Mouse (Mus musculus) lung, postnatal 0 days (tissue): ENCODE data around the gene Ramp1. TPM values are rescaled to one million over a fixed set of nuclear protein-coding genes. Genes with fewer than 3 reads are reported as not detected.

Source experiments
- ATAC-seq: fragments of 200-750 bp; cut with Nextera tagmentation; 2 replicates; pipeline ENCODE4 v1.8.0; 2017; ENCODE audit warnings: moderate library complexity
- DNase-seq: peaks from one replicate; pipeline ENCODE4 v3.0.0-alpha.2; 2016; ENCODE audit warnings: low spot score
- H3K27ac ChIP-seq: fragments of 300-500 bp; sonication (generic); 2 replicates; pipeline ENCODE4 v1.5.1; 2014; ENCODE audit warnings: antibody characterized with exemption, mild to moderate bottlenecking, low read length, mixed read lengths
- H3K27me3 ChIP-seq: fragments of 300-500 bp; sonication (generic); replicated peaks from 2 replicates; pipeline ENCODE4 v1.6.1; 2014; ENCODE audit warnings: low read length, mixed read lengths; ENCODE audit not compliant: insufficient read depth
- H3K36me3 ChIP-seq: fragments of 300-500 bp; sonication (generic); 2 replicates; pipeline ENCODE4 v1.6.1; 2014; ENCODE audit warnings: low read length, mixed read lengths; ENCODE audit not compliant: insufficient read depth
- H3K4me1 ChIP-seq: fragments of 300-500 bp; sonication (generic); 2 replicates; pipeline ENCODE4 v1.6.1; 2014; ENCODE audit warnings: antibody characterized with exemption, low read depth, low read length, mixed read lengths; ENCODE audit not compliant: insufficient read depth
- H3K4me2 ChIP-seq: fragments of 300-500 bp; sonication (generic); replicated peaks from 2 replicates; pipeline ENCODE4 v1.6.1; 2014; ENCODE audit warnings: low read depth, mild to moderate bottlenecking, low read length, moderate library complexity, mixed read lengths
- H3K4me3 ChIP-seq: fragments of 300-500 bp; sonication (generic); 2 replicates; pipeline ENCODE4 v1.5.1; 2014; ENCODE audit warnings: low read depth, low read length
- H3K9ac ChIP-seq: fragments of 300-500 bp; sonication (generic); replicated peaks from 2 replicates; pipeline ENCODE4 v1.6.1; 2014; ENCODE audit warnings: low read depth, mild to moderate bottlenecking
- H3K9me3 ChIP-seq: fragments of 300-500 bp; sonication (generic); 2 replicates; pipeline ENCODE4 v1.6.1; 2016; ENCODE audit warnings: low read length, mixed read lengths
- CTCF ChIP-seq: IDR thresholded peaks from 2 replicates; pipeline ENCODE4 v1.5.1; 2016; ENCODE audit warnings: antibody characterized with exemption, mild to moderate bottlenecking
- EP300 ChIP-seq: IDR thresholded peaks from 2 replicates; pipeline ENCODE4 v1.6.1; 2016; ENCODE audit warnings: antibody characterized with exemption, mild to moderate bottlenecking, control low read depth
- WGBS: fragments of 180-500 bp; shearing (Covaris S2); extraction: QIAGEN DNeasy Blood & Tissue Kit; methylation state at CpG from one replicate; pipeline ENCODE4 v1.1.7; 2014; 5-methylcytosine and 5-hydroxymethylcytosine counted together
- polyA plus RNA-seq: library from polyadenylated mRNA; unstranded; fragments of >200 nt; fragmentation: Nextera tagmentation; extraction: Ambion mirVana; gene quantifications from 2 replicates; pipeline ENCODE4 v1.2.1, GENCODE M21; 2015

Ramp1 gene
- polyA plus RNA-seq, 1 experiment from 2014 or later = 49.4 TPM

GRCm38 (mm10) chr1:91211099-91211498 lies 31.5 kb downstream of the Ramp1 start:
- ATAC-seq (peak; percentile 39), DNase-seq (peak; percentile 72)
- H3K9me3 ChIP-seq = no peaks in the 10 kb centered on the region
- 76% methylated on average over 1 of the region's 1 CpGs for WGBS
- H3K27me3 ChIP-seq = no peaks in the 10 kb centered on the region
- H3K9ac ChIP-seq = no peak overlapping the region
- H3K27ac ChIP-seq = no peak overlapping the region
- no peak for TF ChIP-seq EP300
- TF ChIP-seq CTCF = peak; percentile 88
- no peaks in the 10 kb centered on the region for H3K36me3 ChIP-seq
- H3K4me1 ChIP-seq = no peaks in the 10 kb centered on the region
- H3K4me2 ChIP-seq = no peak overlapping the region
- H3K4me3 ChIP-seq = no peak overlapping the region

- Histone ChIP-seq H3K27me3 (no peaks in the 10 kb centered on the region), H3K9ac (no peak overlapping the region), H3K27ac (no peak overlapping the region), H3K4me2 (no peak overlapping the region), H3K36me3 (no peaks in the 10 kb centered on the region), H3K4me3 (no peak overlapping the region), H3K4me1 (no peaks in the 10 kb centered on the region), H3K9me3 (no peaks in the 10 kb centered on the region)
- WGBS = 62% methylated on average over 7 of the region's 7 CpGs
- TF ChIP-seq CTCF = no peak
- TF ChIP-seq EP300 = no peak
- ATAC-seq (no peak), DNase-seq (no peak)
Observed at GRCm38 (mm10) chr1:91211591-91212008, 32.0 kb downstream of the Ramp1 start.

- Histone ChIP-seq H3K27me3 (no peaks in the 10 kb centered on the region), H3K9ac (no peak overlapping the region), H3K9me3 (no peaks in the 10 kb centered on the region), H3K36me3 (no peaks in the 10 kb centered on the region), H3K27ac (no peak overlapping the region), H3K4me3 (no peak overlapping the region), H3K4me1 (no peaks in the 10 kb centered on the region), H3K4me2 (no peak overlapping the region)
- DNase-seq = no peak
- TF ChIP-seq EP300 (no peak), CTCF (no peak)
- ATAC-seq = no peak
- WGBS = 90% methylated on average over 1 of the region's 1 CpGs
Observed at GRCm38 (mm10) chr1:91215264-91215663, 35.6 kb downstream of the Ramp1 start.

GRCm38 (mm10) chr1:91215981-91216380 lies 36.4 kb downstream of the Ramp1 start:
- ATAC-seq (peak; percentile 47; the same call in 1 of the 2 replicates), DNase-seq (no peak)
- Histone ChIP-seq H3K36me3 (no peaks in the 10 kb centered on the region), H3K9ac (no peak overlapping the region), H3K4me1 (no peaks in the 10 kb centered on the region), H3K4me3 (no peak overlapping the region), H3K4me2 (no peak overlapping the region), H3K9me3 (no peaks in the 10 kb centered on the region), H3K27me3 (no peaks in the 10 kb centered on the region), H3K27ac (no peak overlapping the region)
- WGBS = 12% methylated on average over 1 of the region's 1 CpGs
- TF ChIP-seq CTCF = no peak
- no peak for TF ChIP-seq EP300

GRCm38 (mm10) chr1:91216504-91217267 lies 37.1 kb downstream of the Ramp1 start:
- ATAC-seq = peak; percentile 37; the same call in 1 of the 2 replicates
- no peak overlapping the region for H3K4me2 ChIP-seq

GRCm38 (mm10) chr1:91219641-91220321 lies 40.2 kb downstream of the Ramp1 start:
- Histone ChIP-seq H3K9me3 (no peaks in the 10 kb centered on the region), H3K36me3 (no peaks in the 10 kb centered on the region), H3K4me1 (no peaks in the 10 kb centered on the region), H3K4me3 (no peak overlapping the region), H3K9ac (no peak overlapping the region), H3K27me3 (no peaks in the 10 kb centered on the region), H3K27ac (no peak overlapping the region), H3K4me2 (no peak overlapping the region)
- ATAC-seq (no peak), DNase-seq (no peak)
- 83% methylated on average over 7 of the region's 7 CpGs for WGBS
- TF ChIP-seq CTCF (no peak), EP300 (no peak)

More at GRCm38 (mm10) chr1:91216504-91217267, 37.1 kb downstream of the Ramp1 start:
- 41% methylated on average over 10 of the region's 10 CpGs for WGBS
- no peak for TF ChIP-seq CTCF
- no peaks in the 10 kb centered on the region for H3K9me3 ChIP-seq
- DNase-seq = no peak
- H3K27ac ChIP-seq = no peak overlapping the region
- H3K9ac ChIP-seq = no peak overlapping the region
- no peaks in the 10 kb centered on the region for H3K36me3 ChIP-seq
- H3K4me1 ChIP-seq = no peaks in the 10 kb centered on the region
- H3K4me3 ChIP-seq = no peak overlapping the region
- H3K27me3 ChIP-seq = no peaks in the 10 kb centered on the region
